Mouse (Mus musculus) lung, postnatal 36 days (tissue): Measurements from ENCODE around the gene Slc38a9.
A peak's percentile ranks its signal among the peaks of the same experiment; 100 is the strongest.

Source experiments
- DNase-seq: peaks from one replicate; pipeline ENCODE4 v3.0.0; 2022; ENCODE audit warnings: mixed read lengths

The Slc38a9 gene

DNA sequence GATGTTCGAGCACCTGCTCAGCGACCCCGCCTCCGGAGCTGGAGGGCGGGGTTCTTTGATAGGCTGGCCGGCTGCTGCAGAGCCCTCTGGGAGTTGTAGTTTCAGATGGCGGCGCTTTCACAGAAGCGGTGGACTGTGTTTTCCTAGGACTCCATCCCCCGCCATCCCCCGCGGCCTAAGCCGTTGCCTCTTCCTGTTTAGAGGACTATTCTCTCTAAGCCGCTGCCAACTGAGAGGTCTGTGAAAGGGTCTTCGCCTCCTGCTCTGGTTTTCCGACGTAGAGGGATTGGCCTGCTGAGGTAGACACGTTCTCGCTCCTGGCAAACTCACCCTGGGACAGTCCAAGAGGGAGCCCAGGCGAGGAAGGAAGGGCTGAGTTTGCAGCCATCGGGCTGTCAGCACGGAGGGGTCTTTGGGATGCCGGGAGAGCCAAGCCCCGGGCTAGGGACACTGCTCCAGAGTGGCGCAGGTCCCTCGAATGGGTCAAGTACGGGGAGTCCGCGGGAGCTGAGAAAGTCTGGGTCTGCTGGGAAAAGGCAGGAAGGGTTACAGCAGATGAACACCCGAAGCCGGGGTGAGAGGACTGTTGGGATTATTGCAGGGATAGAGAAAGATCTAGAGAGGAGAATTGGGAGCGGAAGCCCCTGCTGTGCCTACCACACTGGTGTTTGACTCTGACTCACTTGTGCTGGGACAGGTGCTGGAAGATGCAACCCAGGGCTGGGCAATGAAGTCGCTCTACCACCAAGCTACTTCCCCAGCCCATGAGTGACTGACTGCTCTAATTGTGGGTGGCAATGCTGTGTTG lies at the start of gene Slc38a9:
Gene Slc38a9, plus strand, starts transcription at position 178 of the 808 bp plus-strand sequence.
- DNase-seq: peak; percentile 98

DNA sequence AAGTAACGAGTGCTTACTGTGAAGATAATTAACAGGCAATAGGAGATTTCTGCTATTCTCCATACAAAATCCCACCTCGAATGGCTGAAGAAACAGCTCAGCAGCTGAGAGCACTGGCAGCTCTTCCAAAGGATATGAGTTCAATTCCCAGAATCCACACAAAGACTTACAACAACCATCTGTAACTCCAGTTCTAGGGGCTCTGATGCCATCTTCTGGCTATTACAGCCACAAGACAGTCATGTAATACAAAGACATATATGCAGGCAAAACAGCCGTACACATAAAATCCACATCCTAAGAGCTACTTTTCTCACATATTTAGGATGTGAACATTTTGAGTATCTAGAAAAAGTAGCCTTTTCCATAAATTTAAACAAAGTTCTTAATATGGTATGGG lies 39.0 kb upstream of the Slc38a9 start:
- DNase-seq: peak; percentile 7

- no peak for DNase-seq
Measured at GRCm38 (mm10) chr13:112623656-112624055, 36.9 kb upstream of the Slc38a9 start.

GRCm38 (mm10) chr13:112624622-112625021 lies 35.9 kb upstream of the Slc38a9 start:
- no peak for DNase-seq

GRCm38 (mm10) chr13:112625566-112625965 lies 35.0 kb upstream of the Slc38a9 start:
- DNase-seq: no peak

DNA sequence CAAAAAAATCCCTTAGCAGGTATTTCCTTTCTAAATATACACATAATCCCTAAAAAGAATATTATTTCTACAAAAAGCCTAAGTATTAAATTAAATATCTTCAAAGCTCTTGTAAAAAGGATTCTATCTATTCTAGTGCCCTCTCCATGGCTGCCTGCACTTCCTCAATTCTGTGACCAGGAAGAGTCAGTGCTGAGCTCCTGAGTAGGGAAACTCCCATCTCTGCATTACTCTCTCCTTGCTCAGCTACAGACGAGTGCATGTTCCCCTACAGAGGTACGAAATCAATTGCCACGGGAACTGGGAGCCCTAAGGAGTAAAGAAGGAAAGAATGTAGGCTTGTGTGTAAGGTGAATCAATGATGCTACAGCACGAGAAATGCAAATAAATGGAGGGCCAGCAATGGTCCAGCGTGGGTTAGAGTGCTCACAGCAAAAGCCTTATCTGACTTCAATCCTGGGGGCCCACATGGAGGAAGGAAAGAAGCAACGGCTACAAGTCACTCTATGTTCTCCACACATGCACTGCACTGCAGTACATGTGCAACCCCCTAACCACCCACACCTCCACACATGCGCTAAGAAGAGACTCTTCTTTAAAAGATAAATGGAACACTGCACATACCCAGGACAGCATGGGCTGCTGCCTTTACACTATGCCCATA lies 25.2 kb upstream of the Slc38a9 start:
- DNase-seq: no peak

DNA sequence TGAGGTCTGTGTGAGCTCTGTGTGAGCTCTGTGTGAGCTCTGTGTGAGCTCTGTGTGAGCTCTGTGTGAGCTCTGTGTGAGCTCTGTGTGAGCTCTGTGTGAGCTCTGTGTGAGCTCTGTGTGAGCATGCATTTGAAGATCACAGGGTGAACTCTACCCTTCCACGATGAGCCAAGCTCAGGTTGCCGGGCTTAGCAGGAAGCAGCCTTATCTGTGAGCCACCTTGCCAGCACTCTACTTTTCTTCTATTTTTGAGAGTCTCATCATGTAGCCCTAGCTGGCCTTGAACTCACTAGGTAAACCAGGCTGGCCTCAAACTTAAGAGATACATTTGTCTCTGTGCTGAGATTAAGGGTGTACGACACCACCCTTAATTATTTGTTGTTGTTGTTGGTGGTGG lies 24.1 kb upstream of the Slc38a9 start:
- no peak for DNase-seq

DNA sequence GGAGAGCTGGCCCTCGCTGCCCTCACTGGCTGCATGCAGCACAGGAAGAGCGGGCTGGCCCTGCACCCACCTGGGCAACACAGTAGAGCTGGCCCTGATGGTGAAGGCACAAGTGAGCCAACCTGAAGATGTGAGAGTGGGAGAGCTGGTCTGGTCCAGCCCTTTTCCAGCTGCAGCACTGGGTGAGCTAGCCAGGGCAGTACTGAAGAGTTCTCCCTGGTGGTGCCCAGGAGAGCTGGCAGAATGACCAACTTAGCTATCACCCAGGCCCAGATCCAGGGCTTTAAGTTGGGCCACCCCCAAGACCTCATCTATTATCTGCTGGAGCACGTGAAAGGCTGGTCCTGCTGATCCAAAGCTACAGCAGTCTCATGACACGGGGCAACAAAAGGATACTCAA lies 21.4 kb upstream of the Slc38a9 start:
- DNase-seq: no peak

GRCm38 (mm10) chr13:112642897-112643296 lies 17.7 kb upstream of the Slc38a9 start:
- no peak for DNase-seq

DNA sequence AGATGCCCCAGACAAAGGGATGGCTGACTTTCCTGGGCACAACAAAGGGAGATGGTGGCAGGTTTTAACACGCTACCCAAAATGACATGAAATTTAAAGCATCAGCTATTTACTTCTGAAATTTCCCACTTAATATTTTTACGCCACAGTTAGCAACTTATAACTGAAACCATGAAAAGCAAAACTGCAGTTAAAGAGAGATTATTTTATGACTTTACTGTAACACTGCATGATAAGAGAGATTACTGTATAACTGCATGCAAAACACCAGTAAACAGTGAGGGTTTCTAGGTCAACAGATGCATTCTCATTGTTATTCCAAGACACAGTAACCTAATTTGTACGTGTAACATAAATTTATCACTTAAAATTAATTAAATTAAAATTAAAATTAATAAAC lies 15.6 kb upstream of the Slc38a9 start:
- DNase-seq: no peak

- no peak for DNase-seq
Measured at GRCm38 (mm10) chr13:112645529-112646186, 14.9 kb upstream of the Slc38a9 start.

- no peak for DNase-seq
Measured at GRCm38 (mm10) chr13:112651183-112651582, 9.4 kb upstream of the Slc38a9 start.

- DNase-seq: no peak
Measured at GRCm38 (mm10) chr13:112652205-112652604, 8.3 kb upstream of the Slc38a9 start, which contains the start of gene Ddx4. Ddx4 (minus strand) TSS chr13:112652475.

DNA sequence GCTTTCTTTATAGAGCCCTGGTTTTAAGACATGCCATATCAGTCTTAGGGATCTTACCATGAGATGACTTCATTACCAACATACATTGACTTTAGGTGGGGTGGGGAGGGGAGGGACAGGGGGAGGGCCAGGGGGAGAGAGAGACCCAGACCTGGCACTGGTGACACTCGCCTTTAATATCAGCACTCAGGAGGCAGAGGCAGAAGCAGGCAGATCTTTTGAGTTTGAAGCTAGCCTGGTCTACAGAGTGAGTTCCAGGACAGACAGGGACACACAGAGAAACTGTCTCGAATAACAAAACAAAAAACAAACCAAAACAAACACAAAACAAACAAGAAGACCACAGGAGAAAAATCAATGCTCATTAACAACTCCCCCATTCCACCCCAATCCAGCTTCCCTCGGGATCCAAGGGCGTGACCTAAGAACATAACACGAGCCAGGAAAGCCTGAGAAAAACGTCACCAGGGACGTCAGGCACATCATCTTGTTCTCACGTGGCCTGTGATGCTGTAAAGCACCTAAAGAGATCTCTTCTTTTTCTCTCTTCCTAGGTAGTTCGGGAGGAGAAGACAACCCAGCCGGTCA lies 471 bp upstream of the Slc38a9 start:
- DNase-seq: no peak

DNA sequence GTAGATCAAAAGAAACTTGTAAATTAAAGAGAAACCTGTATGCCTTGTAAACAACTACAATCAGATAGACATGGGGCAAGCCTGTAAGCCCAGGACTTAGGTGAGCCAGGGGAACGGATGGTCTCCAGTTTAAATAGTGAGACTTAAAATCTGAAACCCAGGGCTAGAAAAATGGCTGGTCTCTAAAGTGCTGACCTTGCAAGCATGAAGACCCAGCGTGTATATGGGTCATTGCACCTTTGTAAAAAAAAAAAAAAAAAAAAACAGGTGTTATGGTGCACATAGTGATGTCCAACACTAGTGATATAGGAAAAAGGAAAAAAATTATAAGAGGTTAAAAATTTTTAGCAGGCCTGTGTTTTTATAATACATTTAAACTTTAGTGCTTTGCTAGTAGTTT lies 1.1 kb downstream of the Slc38a9 start:
- DNase-seq: no peak

- DNase-seq: peak; percentile 34
Measured at GRCm38 (mm10) chr13:112666433-112667024, 6.0 kb downstream of the Slc38a9 start.

- DNase-seq: no peak
Measured at GRCm38 (mm10) chr13:112667215-112667614, 6.7 kb downstream of the Slc38a9 start.

- no peak for DNase-seq
Measured at GRCm38 (mm10) chr13:112671708-112672107, 11.2 kb downstream of the Slc38a9 start.

GRCm38 (mm10) chr13:112672797-112673196 lies 12.2 kb downstream of the Slc38a9 start:
- DNase-seq: no peak

- DNase-seq: peak; percentile 81
Measured at GRCm38 (mm10) chr13:112673899-112674447, 13.4 kb downstream of the Slc38a9 start.

DNA sequence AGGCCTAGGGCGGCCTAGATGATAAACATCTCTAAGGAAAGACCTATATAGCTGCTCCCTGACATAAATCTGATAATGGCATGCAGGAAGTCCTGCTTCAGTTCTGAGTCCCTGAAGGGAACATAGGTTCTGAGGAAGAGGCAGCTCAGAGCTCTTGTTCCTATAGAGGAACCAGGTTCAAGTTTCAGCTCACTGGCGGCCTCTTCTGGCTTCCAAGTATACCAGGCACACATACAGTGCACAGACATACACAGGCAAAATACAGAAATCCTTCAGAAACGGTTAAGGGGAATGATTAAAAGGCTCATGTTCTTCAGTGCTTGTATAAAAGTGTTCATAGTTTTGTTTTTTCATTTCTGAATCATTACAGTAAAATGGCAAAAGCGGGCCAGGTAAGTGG lies 17.6 kb downstream of the Slc38a9 start:
- peak; percentile 14 for DNase-seq

DNA sequence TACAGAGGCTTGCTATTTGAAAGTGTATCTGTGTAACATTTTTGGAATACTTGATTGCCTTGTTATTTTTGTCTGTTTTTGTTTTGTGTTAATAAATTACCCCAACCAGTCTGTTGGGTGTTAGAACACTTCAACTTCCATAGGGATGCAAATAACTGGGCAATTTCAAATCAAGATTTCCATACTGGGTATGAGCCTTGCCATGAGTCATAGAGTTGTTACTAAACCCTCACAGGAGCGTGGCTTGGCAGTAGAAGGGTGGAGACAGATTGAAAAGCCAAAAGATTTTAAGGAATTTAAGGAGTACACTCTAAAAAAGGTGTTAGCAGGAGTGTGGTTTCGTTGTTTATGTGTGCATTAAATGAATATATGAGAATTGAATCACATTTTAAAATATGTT lies 22.8 kb downstream of the Slc38a9 start:
- peak; percentile 23 for DNase-seq

GRCm38 (mm10) chr13:112683970-112684369 lies 23.4 kb downstream of the Slc38a9 start:
- DNase-seq: no peak
